Mouse (Mus musculus) embryonic stem cell, embryonic (primary cell): Measurements from ENCODE around the gene Ggt1.

Source experiments
- CTCF ChIA-PET, 4 experiments: fragments of 300-600 bp in 2 of 4; fragments of 350-600 bp in 2 of 4; sonication (Branson Sonifier 250); formaldehyde crosslinking; loops; one replicate each; lab custom pipeline; 2022; ENCODE audit warnings: inconsistent platforms in 2 of 4; lab: Charles Lee
- POLR2A ChIA-PET, 4 experiments: fragments of 300-600 bp in 2 of 4; fragments of 350-600 bp in 2 of 4; sonication (Branson Sonifier 250); formaldehyde crosslinking; loops; one replicate each; lab custom pipeline; 2022; ENCODE audit warnings: antibody characterized with exemption in 4 of 4, inconsistent platforms in 1 of 4; lab: Charles Lee

Ggt1 gene

GRCm38 (mm10) chr10:75534216-75534615 lies 27.2 kb upstream of the Ggt1 start:
- POLR2A ChIA-PET: interaction anchor here in 1 of 4 experiments (1.0 to 2.0 kb wide), 3 partner anchors 8 to 31 kb away, joined by 3 to 6 read pairs (median 5); no protein-coding TSS in a partner anchor
- CTCF ChIA-PET: no interaction called here

- ChIA-PET CTCF (no interaction called here), POLR2A (interaction anchor here in 2 of 4 experiments (0.7 to 2.0 kb wide), 7 partner anchors 9 to 30 kb away, joined by 3 to 7 read pairs (median 5); no protein-coding TSS in a partner anchor)
Observed at GRCm38 (mm10) chr10:75534934-75535333, 26.5 kb upstream of the Ggt1 start.

- POLR2A ChIA-PET: interaction anchor here in 2 of 4 experiments (0.7 to 2.0 kb wide), 7 partner anchors 9 to 30 kb away, joined by 3 to 7 read pairs (median 5); no protein-coding TSS in a partner anchor
- CTCF ChIA-PET: no interaction called here
Observed at GRCm38 (mm10) chr10:75535423-75535822, 26.0 kb upstream of the Ggt1 start.

- ChIA-PET CTCF (interaction anchor here in 1 of 4 experiments (0.5 kb wide), 1 partner anchor 516 kb away, joined by 4 read pairs; no protein-coding TSS in a partner anchor), POLR2A (interaction anchor here in 2 of 4 experiments (0.5 to 2.0 kb wide), 14 partner anchors 9 to 112 kb away, joined by 3 to 8 read pairs (median 4); no protein-coding TSS in a partner anchor)
Observed at GRCm38 (mm10) chr10:75536123-75536522, 25.3 kb upstream of the Ggt1 start.

- ChIA-PET CTCF (interaction anchor here in 2 of 4 experiments (0.7 to 1.3 kb wide), 3 partner anchors 38 to 699 kb away, joined by 3 to 6 read pairs (median 4); no protein-coding TSS in a partner anchor), POLR2A (interaction anchor here in 1 of 4 experiments (1.0 to 1.3 kb wide), 2 partner anchors 11 to 23 kb away, joined by 4 read pairs; no protein-coding TSS in a partner anchor)
Observed at GRCm38 (mm10) chr10:75547901-75548300, 13.5 kb upstream of the Ggt1 start.

- ChIA-PET CTCF (interaction anchor here in 2 of 4 experiments (0.7 to 1.3 kb wide), 3 partner anchors 38 to 357 kb away, joined by 3 to 4 read pairs (median 3); no protein-coding TSS in a partner anchor), POLR2A (interaction anchor here in 2 of 4 experiments (0.7 to 1.3 kb wide), 4 partner anchors 9 to 24 kb away, joined by 3 to 4 read pairs (median 4); no protein-coding TSS in a partner anchor)
Observed at GRCm38 (mm10) chr10:75548486-75548885, 12.9 kb upstream of the Ggt1 start.

- CTCF ChIA-PET: interaction anchor here in 1 of 4 experiments (0.5 kb wide), 1 partner anchor 98 kb away, joined by 5 read pairs; no protein-coding TSS in a partner anchor
- POLR2A ChIA-PET: interaction anchor here in 2 of 4 experiments (0.5 to 1.5 kb wide), 5 partner anchors 11 to 16 kb away, joined by 3 to 6 read pairs (median 4); partner anchors contain the start of gene Lrrc75b (in 1 of the 2)
Observed at GRCm38 (mm10) chr10:75549886-75550285, 11.5 kb upstream of the Ggt1 start.

GRCm38 (mm10) chr10:75551175-75551574 lies 10.2 kb upstream of the Ggt1 start:
- CTCF ChIA-PET: interaction anchor here in 1 of 4 experiments (0.6 kb wide), 1 partner anchor 112 kb away, joined by 4 read pairs; no protein-coding TSS in a partner anchor
- POLR2A ChIA-PET: interaction anchor here in 3 of 4 experiments (0.6 to 1.3 kb wide), 7 partner anchors 11 to 905 kb away, joined by 3 to 5 read pairs (median 4); partner anchors contain the start of gene Ddt (in 1 of the 3)

GRCm38 (mm10) chr10:75552106-75552505 lies 9.3 kb upstream of the Ggt1 start:
- CTCF ChIA-PET: interaction anchor here in 1 of 4 experiments (0.6 kb wide), 1 partner anchor 1896 kb away, joined by 3 read pairs; no protein-coding TSS in a partner anchor
- POLR2A ChIA-PET: interaction anchor here in 3 of 4 experiments (0.6 to 3.3 kb wide), 9 partner anchors 10 to 304 kb away, joined by 3 to 13 read pairs (median 4); partner anchors contain the start of genes Cabin1 (in 1 of the 3), Ddt (in 1 of the 3) and Ggt1 (in 1 of the 3)

GRCm38 (mm10) chr10:75552701-75553450 lies 8.5 kb upstream of the Ggt1 start:
- CTCF ChIA-PET: interaction anchor here in 2 of 4 experiments (0.6 to 0.9 kb wide), 2 partner anchors 68 to 301 kb away, joined by 3 read pairs; no protein-coding TSS in a partner anchor
- POLR2A ChIA-PET: interaction anchor here in 2 of 4 experiments (0.6 to 3.3 kb wide), 8 partner anchors 9 to 212 kb away, joined by 3 to 13 read pairs (median 3); partner anchors contain the start of genes Cabin1 (in 1 of the 2) and Ggt1 (in 1 of the 2)

GRCm38 (mm10) chr10:75554090-75554489 lies 7.3 kb upstream of the Ggt1 start:
- ChIA-PET CTCF (interaction anchor here in 1 of 4 experiments (0.7 kb wide), 1 partner anchor 307 kb away, joined by 3 read pairs; no protein-coding TSS in a partner anchor), POLR2A (interaction anchor here in 2 of 4 experiments (0.9 to 3.3 kb wide), 2 partner anchors 8 to 12 kb away, joined by 3 to 13 read pairs; partner anchors contain the start of gene Ggt1 (in 1 of the 2))

GRCm38 (mm10) chr10:75555557-75555956 lies 5.8 kb upstream of the Ggt1 start:
- ChIA-PET CTCF (interaction anchor here in 1 of 4 experiments (0.8 kb wide), 1 partner anchor 20 kb away, joined by 3 read pairs; no protein-coding TSS in a partner anchor), POLR2A (interaction anchor here in 1 of 4 experiments (0.7 to 1.6 kb wide), 5 partner anchors 9 to 280 kb away, joined by 3 to 5 read pairs (median 3); no protein-coding TSS in a partner anchor)

- ChIA-PET CTCF (interaction anchor here in 1 of 4 experiments (1.1 kb wide), 1 partner anchor 31 kb away, joined by 3 read pairs; no protein-coding TSS in a partner anchor), POLR2A (interaction anchor here in 1 of 4 experiments (0.7 to 1.6 kb wide), 5 partner anchors 8 to 279 kb away, joined by 3 to 5 read pairs (median 3); no protein-coding TSS in a partner anchor)
Observed at GRCm38 (mm10) chr10:75556026-75556425, 5.4 kb upstream of the Ggt1 start.

GRCm38 (mm10) chr10:75558515-75558914 lies 2.9 kb upstream of the Ggt1 start:
- ChIA-PET CTCF (interaction anchor here in 1 of 4 experiments (1.5 kb wide), 1 partner anchor 27 kb away, joined by 3 read pairs; no protein-coding TSS in a partner anchor), POLR2A (interaction anchor here in 1 of 4 experiments (1.2 kb wide), 2 partner anchors 40 to 337 kb away, joined by 3 to 4 read pairs; no protein-coding TSS in a partner anchor)

GRCm38 (mm10) chr10:75559041-75559675 lies 2.2 kb upstream of the Ggt1 start:
- CTCF ChIA-PET: interaction anchor here in 1 of 4 experiments (1.5 kb wide), 1 partner anchor 27 kb away, joined by 3 read pairs; no protein-coding TSS in a partner anchor
- POLR2A ChIA-PET: interaction anchor here in 3 of 4 experiments (0.5 to 1.9 kb wide), 8 partner anchors 9 to 336 kb away, joined by 3 to 5 read pairs (median 3); no protein-coding TSS in a partner anchor

GRCm38 (mm10) chr10:75559676-75560548 lies 1.5 kb upstream of the Ggt1 start, which contains the start of gene Lrrc75b:
Gene Lrrc75b (minus strand): TSS chr10:75560330.
- ChIA-PET POLR2A (interaction anchor here (0.5 to 1.9 kb wide), 12 partner anchors 8 to 336 kb away, joined by 3 to 5 read pairs (median 3); partner anchors contain the start of gene Mif (in 2 of the 4)), CTCF (interaction anchor here in 2 of 4 experiments (1.0 kb wide), 2 partner anchors 26 to 76 kb away, joined by 3 read pairs; no protein-coding TSS in a partner anchor)
